Mouse (Mus musculus): Measurements from ENCODE around the gene Fam83e. TPM values are rescaled to one million over a fixed set of nuclear protein-coding genes. Genes with fewer than 3 reads are reported as not detected.

The Fam83e gene
- polyA plus RNA-seq, 1 experiment: 0.31 TPM

- WGBS: 81% methylated on average over 7 of the region's 7 CpGs
- TF ChIP-seq CTCF (IDR thresholded peaks at IDR 0.05; ENCODE audit: borderline replicate concordance, insufficient read depth, low read depth, low read length) (no peak), POLR2A (IDR thresholded peaks at IDR 0.05; ENCODE audit: borderline replicate concordance, insufficient read depth, low read length) (no peak)
Measured at GRCm38 (mm10) chr7:45683396-45684050, 37.5 kb upstream of the Fam83e start, which contains the start of gene Ntn5. Gene Ntn5, plus strand, starts transcription at chr7:45684022.

DNA sequence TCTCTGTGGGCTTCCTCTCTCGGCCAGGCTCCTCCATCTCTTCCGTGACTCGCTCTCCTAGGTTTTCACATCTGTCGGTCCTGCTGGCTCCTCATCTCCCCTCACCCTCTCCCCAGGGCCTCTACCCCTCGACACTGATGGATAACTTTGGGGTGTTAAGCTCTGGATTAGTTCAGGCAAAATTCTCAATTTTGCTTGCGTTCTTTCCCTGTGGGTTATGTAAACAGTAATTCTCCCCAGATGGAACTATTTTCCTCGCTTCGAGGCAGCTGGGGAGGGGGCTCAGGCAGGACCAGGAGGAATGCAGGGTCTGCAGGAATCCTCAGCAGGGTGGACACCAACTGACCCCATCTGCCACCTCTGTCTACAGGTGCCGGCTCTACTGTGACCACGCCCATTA, 35.2 kb upstream of the Fam83e start:
- no peak overlapping the region for H3K27ac ChIP-seq (ENCODE audit: insufficient read depth, low read length)
- 72% methylated on average over 10 of the region's 10 CpGs for WGBS

More at GRCm38 (mm10) chr7:45683396-45684050, 37.5 kb upstream of the Fam83e start, which contains the start of gene Ntn5:
- DNase-seq: no peak
- Histone ChIP-seq H3K27me3 (ENCODE audit: control insufficient read depth, insufficient read depth, low read length) (no peaks in the 10 kb centered on the region), H3K27ac (ENCODE audit: insufficient read depth, low read length) (no peak within 1 kb of the TSS), H3K4me1 (ENCODE audit: control insufficient read depth, insufficient read depth, low read length) (peaks cover 29% of the 10 kb centered on the region), H3K4me3 (replicated peaks; ENCODE audit: insufficient read depth, low read depth, low read length) (no peak within 1 kb of the TSS)

GRCm38 (mm10) chr7:45686841-45687240, 34.2 kb upstream of the Fam83e start:
- DNase-seq: no peak
- TF ChIP-seq CTCF (IDR thresholded peaks at IDR 0.05; ENCODE audit: borderline replicate concordance, insufficient read depth, low read depth, low read length) (no peak), POLR2A (IDR thresholded peaks at IDR 0.05; ENCODE audit: borderline replicate concordance, insufficient read depth, low read length) (no peak)
- H3K4me3 ChIP-seq (replicated peaks; ENCODE audit: insufficient read depth, low read depth, low read length): no peak overlapping the region
- H3K27ac ChIP-seq (ENCODE audit: insufficient read depth, low read length): no peak overlapping the region
- H3K4me1 ChIP-seq (ENCODE audit: control insufficient read depth, insufficient read depth, low read length): peaks cover 11% of the 10 kb centered on the region
- no peaks in the 10 kb centered on the region for H3K27me3 ChIP-seq (ENCODE audit: control insufficient read depth, insufficient read depth, low read length)
- WGBS: 59% methylated on average over 3 of the region's 3 CpGs

More for the DNA sequence above, 35.2 kb upstream of the Fam83e start:
- TF ChIP-seq CTCF (IDR thresholded peaks at IDR 0.05; ENCODE audit: borderline replicate concordance, insufficient read depth, low read depth, low read length) (no peak), POLR2A (IDR thresholded peaks at IDR 0.05; ENCODE audit: borderline replicate concordance, insufficient read depth, low read length) (no peak)
- no peak for DNase-seq
- Histone ChIP-seq H3K27me3 (ENCODE audit: control insufficient read depth, insufficient read depth, low read length) (no peaks in the 10 kb centered on the region), H3K4me1 (ENCODE audit: control insufficient read depth, insufficient read depth, low read length) (peaks cover 20% of the 10 kb centered on the region), H3K4me3 (replicated peaks; ENCODE audit: insufficient read depth, low read depth, low read length) (no peak overlapping the region)

- Histone ChIP-seq H3K27ac (ENCODE audit: insufficient read depth, low read length) (no peak overlapping the region), H3K4me3 (replicated peaks; ENCODE audit: insufficient read depth, low read depth, low read length) (no peak overlapping the region), H3K27me3 (ENCODE audit: control insufficient read depth, insufficient read depth, low read length) (no peaks in the 10 kb centered on the region), H3K4me1 (ENCODE audit: control insufficient read depth, insufficient read depth, low read length) (no peaks in the 10 kb centered on the region)
- WGBS: 76% methylated on average over 6 of the region's 6 CpGs
- no peak for TF ChIP-seq CTCF (IDR thresholded peaks at IDR 0.05; ENCODE audit: borderline replicate concordance, insufficient read depth, low read depth, low read length)
- TF ChIP-seq POLR2A (IDR thresholded peaks at IDR 0.05; ENCODE audit: borderline replicate concordance, insufficient read depth, low read length): no peak
- no peak for DNase-seq
Measured at GRCm38 (mm10) chr7:45689099-45689498, 31.9 kb upstream of the Fam83e start.

- H3K4me3 ChIP-seq (replicated peaks; ENCODE audit: insufficient read depth, low read depth, low read length): no peak overlapping the region
- no peak for DNase-seq
- no peaks in the 10 kb centered on the region for H3K27me3 ChIP-seq (ENCODE audit: control insufficient read depth, insufficient read depth, low read length)
- no peaks in the 10 kb centered on the region for H3K4me1 ChIP-seq (ENCODE audit: control insufficient read depth, insufficient read depth, low read length)
- H3K27ac ChIP-seq (ENCODE audit: insufficient read depth, low read length): no peak overlapping the region
- 81% methylated on average over 11 of the region's 11 CpGs for WGBS
- no peak for TF ChIP-seq CTCF (IDR thresholded peaks at IDR 0.05; ENCODE audit: borderline replicate concordance, insufficient read depth, low read depth, low read length)
- no peak for TF ChIP-seq POLR2A (IDR thresholded peaks at IDR 0.05; ENCODE audit: borderline replicate concordance, insufficient read depth, low read length)
Measured at GRCm38 (mm10) chr7:45689800-45690199, 31.2 kb upstream of the Fam83e start.

- DNase-seq: no peak
- WGBS: 82% methylated on average over 2 of the region's 2 CpGs
- Histone ChIP-seq H3K27me3 (ENCODE audit: control insufficient read depth, insufficient read depth, low read length) (no peaks in the 10 kb centered on the region), H3K4me1 (ENCODE audit: control insufficient read depth, insufficient read depth, low read length) (no peaks in the 10 kb centered on the region), H3K27ac (ENCODE audit: insufficient read depth, low read length) (no peak overlapping the region), H3K4me3 (replicated peaks; ENCODE audit: insufficient read depth, low read depth, low read length) (no peak overlapping the region)
- TF ChIP-seq POLR2A (IDR thresholded peaks at IDR 0.05; ENCODE audit: borderline replicate concordance, insufficient read depth, low read length) (no peak), CTCF (IDR thresholded peaks at IDR 0.05; ENCODE audit: borderline replicate concordance, insufficient read depth, low read depth, low read length) (no peak)
Measured at GRCm38 (mm10) chr7:45692364-45692763, 28.6 kb upstream of the Fam83e start.

GRCm38 (mm10) chr7:45693921-45694591, 27.0 kb upstream of the Fam83e start, which contains the start of gene Sec1:
Gene Sec1, minus strand, starts transcription at chr7:45694402.
- DNase-seq: no peak
- Histone ChIP-seq H3K4me1 (ENCODE audit: control insufficient read depth, insufficient read depth, low read length) (peaks cover 4% of the 10 kb centered on the region), H3K4me3 (replicated peaks; ENCODE audit: insufficient read depth, low read depth, low read length) (no peak within 1 kb of the TSS), H3K27ac (ENCODE audit: insufficient read depth, low read length) (no peak within 1 kb of the TSS), H3K27me3 (ENCODE audit: control insufficient read depth, insufficient read depth, low read length) (no peaks in the 10 kb centered on the region)
- TF ChIP-seq POLR2A (IDR thresholded peaks at IDR 0.05; ENCODE audit: borderline replicate concordance, insufficient read depth, low read length): no peak
- TF ChIP-seq CTCF (IDR thresholded peaks at IDR 0.05; ENCODE audit: borderline replicate concordance, insufficient read depth, low read depth, low read length): no peak
- WGBS: 88% methylated on average over 50 of the region's 50 CpGs

DNA sequence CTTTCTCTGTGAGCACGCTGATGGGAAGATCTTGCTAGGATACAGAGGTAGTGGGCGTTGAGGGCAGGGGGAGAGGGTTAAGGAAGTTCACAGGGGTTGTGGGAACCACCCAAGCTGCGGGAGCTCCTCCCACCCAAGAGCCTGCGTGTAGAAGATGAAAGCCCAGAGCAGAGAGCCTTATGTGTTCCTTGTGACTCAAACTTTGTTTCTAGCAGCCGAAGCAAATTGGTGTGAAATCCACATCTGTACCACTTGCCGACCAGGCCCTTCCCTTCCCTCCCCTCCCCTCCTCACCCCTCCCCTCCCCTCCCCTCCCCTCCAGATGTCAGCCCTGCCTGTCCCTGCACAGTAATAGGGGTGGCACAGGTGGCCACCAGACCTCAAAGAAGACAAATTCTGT, 25.9 kb upstream of the Fam83e start:
- Histone ChIP-seq H3K4me3 (replicated peaks; ENCODE audit: insufficient read depth, low read depth, low read length) (no peak overlapping the region), H3K27ac (ENCODE audit: insufficient read depth, low read length) (no peak overlapping the region), H3K4me1 (ENCODE audit: control insufficient read depth, insufficient read depth, low read length) (peaks cover 4% of the 10 kb centered on the region), H3K27me3 (ENCODE audit: control insufficient read depth, insufficient read depth, low read length) (no peaks in the 10 kb centered on the region)
- DNase-seq: no peak
- 21% methylated on average over 6 of the region's 6 CpGs for WGBS
- TF ChIP-seq CTCF (IDR thresholded peaks at IDR 0.05; ENCODE audit: borderline replicate concordance, insufficient read depth, low read depth, low read length) (no peak), POLR2A (IDR thresholded peaks at IDR 0.05; ENCODE audit: borderline replicate concordance, insufficient read depth, low read length) (no peak)
